Mouse (Mus musculus) G1E (cell line): ENCODE data around the gene Map1lc3b. TPM values are rescaled to one million over a fixed set of nuclear protein-coding genes. Genes with fewer than 3 reads are reported as not detected.
A peak's percentile ranks its signal among the peaks of the same experiment; 100 is the strongest.

Source experiments
- ATAC-seq: 2 replicates; pipeline ENCODE4 v1.8.0; 2016; ENCODE audit warnings: mild to moderate bottlenecking; ENCODE audit not compliant: insufficient number of reproducible peaks, poor library complexity, low FRiP score, severe bottlenecking; ENCODE audit errors: extremely low read depth
- DNase-seq: peaks from one replicate; pipeline ENCODE4 v3.0.0; 2012; ENCODE audit warnings: low spot score
- H3K27me3 ChIP-seq: 2 replicates; pipeline ENCODE4 v1.6.1; 2012; ENCODE audit warnings: mild to moderate bottlenecking, low read length, inconsistent platforms; ENCODE audit not compliant: insufficient read depth
- H3K36me3 ChIP-seq: replicated peaks from 2 replicates; pipeline ENCODE3; 2012; ENCODE audit warnings: mild to moderate bottlenecking, inconsistent platforms
- H3K4me1 ChIP-seq: 2 replicates; pipeline ENCODE4 v1.6.1; 2012; ENCODE audit warnings: low read depth, low read length, inconsistent platforms, mixed read lengths; ENCODE audit not compliant: insufficient read depth
- H3K4me3 ChIP-seq: 2 replicates; pipeline ENCODE4 v1.5.1; 2012; ENCODE audit warnings: low read depth, mild to moderate bottlenecking, inconsistent platforms, low read length, moderate library complexity, mixed read lengths
- H3K9me3 ChIP-seq: replicated peaks from 2 replicates; pipeline ENCODE4 v1.6.1; 2012; ENCODE audit warnings: inconsistent platforms
- CTCF ChIP-seq: IDR thresholded peaks from 2 replicates; pipeline ENCODE4 v1.5.1; 2012; ENCODE audit warnings: low read depth, low read length, inconsistent platforms, mixed read lengths
- GATA1 ChIP-seq: IDR thresholded peaks from 2 replicates; pipeline ENCODE4 v1.6.1; 2012; ENCODE audit warnings: borderline replicate concordance, low read length, inconsistent platforms, mixed read lengths
- GATA2 ChIP-seq: IDR thresholded peaks from 2 replicates; pipeline ENCODE4 v1.6.1; 2012; ENCODE audit warnings: low read depth, low read length, inconsistent platforms, borderline replicate concordance
- POLR2AphosphoS5 ChIP-seq: IDR thresholded peaks from 2 replicates; pipeline ENCODE4 v1.6.1; 2012; ENCODE audit warnings: low read depth, low read length, inconsistent platforms; ENCODE audit not compliant: insufficient replicate concordance
- TAL1 ChIP-seq: conservative IDR thresholded peaks from 2 replicates; pipeline ENCODE4 v1.6.1; 2012; ENCODE audit warnings: low read depth, low read length, inconsistent platforms, mixed read lengths
- polyA plus RNA-seq: library from polyadenylated mRNA; stranded (reverse); fragments of >175 nt; gene quantifications from 2 replicates; pipeline ENCODE4 v1.2.3, GENCODE M21; 2012
- total RNA-seq, 2 experiments: library from RNA; stranded (forward) in 1 of 2; stranded (reverse) in 1 of 2; fragments of 200-1000 nt in 1 of 2; fragments of >200 nt in 1 of 2; fragmentation: Nextera tagmentation in 1 of 2; gene quantifications; 2 replicates each; pipeline ENCODE4 v1.2.3; 2014 to 2017

Map1lc3b gene
- total and polyA plus RNA-seq, 3 experiments = 54.4 to 159 (median 109) TPM

GRCm38 (mm10) chr8:121570335-121570734 lies 19.8 kb upstream of the Map1lc3b start:
- ATAC-seq (no peak), DNase-seq (no peak)
- H3K27me3 ChIP-seq = no peaks in the 10 kb centered on the region
- peaks cover 20% of the 10 kb centered on the region for H3K4me1 ChIP-seq
- no peak overlapping the region for H3K4me3 ChIP-seq
- H3K9me3 ChIP-seq = no peaks in the 10 kb centered on the region
- H3K36me3 ChIP-seq = peaks cover 94% of the 10 kb centered on the region
- TF ChIP-seq GATA1 (no peak), CTCF (no peak), TAL1 (no peak), GATA2 (no peak), POLR2AphosphoS5 (no peak)

DNA sequence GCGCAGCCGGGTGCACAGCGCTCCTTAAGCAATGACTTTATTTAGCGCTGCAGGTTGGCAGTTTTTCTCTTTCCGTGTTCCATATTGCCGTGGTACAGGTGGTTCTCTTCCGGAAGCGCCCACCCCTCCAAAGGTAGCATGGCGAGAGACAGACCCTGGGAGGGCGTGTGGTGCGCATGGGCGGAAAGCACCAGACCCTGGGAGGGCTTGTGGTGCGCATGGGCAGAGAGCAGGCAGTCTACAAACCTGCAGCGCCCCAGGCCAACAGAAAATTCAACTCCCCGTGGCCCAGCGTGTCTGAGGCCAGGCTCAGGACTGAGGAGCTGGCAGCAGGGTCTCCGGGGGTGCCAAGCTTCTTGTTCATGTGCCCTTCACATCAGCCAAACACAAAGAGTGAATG lies 19.4 kb upstream of the Map1lc3b start:
- TF ChIP-seq CTCF = no peak
- TF ChIP-seq GATA2 = no peak
- TF ChIP-seq TAL1 = no peak
- no peak for TF ChIP-seq POLR2AphosphoS5
- no peak for TF ChIP-seq GATA1
- no peaks in the 10 kb centered on the region for H3K9me3 ChIP-seq
- no peaks in the 10 kb centered on the region for H3K27me3 ChIP-seq
- peaks cover 94% of the 10 kb centered on the region for H3K36me3 ChIP-seq
- H3K4me1 ChIP-seq = peaks cover 20% of the 10 kb centered on the region
- DNase-seq (no peak), ATAC-seq (no peak)
- no peak overlapping the region for H3K4me3 ChIP-seq

GRCm38 (mm10) chr8:121572121-121572520 lies 18.0 kb upstream of the Map1lc3b start:
- TF ChIP-seq CTCF (no peak), TAL1 (no peak), GATA2 (no peak), GATA1 (no peak), POLR2AphosphoS5 (no peak)
- Histone ChIP-seq H3K4me1 (peaks cover 33% of the 10 kb centered on the region), H3K9me3 (no peaks in the 10 kb centered on the region), H3K36me3 (peaks cover 94% of the 10 kb centered on the region), H3K4me3 (no peak overlapping the region), H3K27me3 (no peaks in the 10 kb centered on the region)
- DNase-seq (no peak), ATAC-seq (no peak)

DNA sequence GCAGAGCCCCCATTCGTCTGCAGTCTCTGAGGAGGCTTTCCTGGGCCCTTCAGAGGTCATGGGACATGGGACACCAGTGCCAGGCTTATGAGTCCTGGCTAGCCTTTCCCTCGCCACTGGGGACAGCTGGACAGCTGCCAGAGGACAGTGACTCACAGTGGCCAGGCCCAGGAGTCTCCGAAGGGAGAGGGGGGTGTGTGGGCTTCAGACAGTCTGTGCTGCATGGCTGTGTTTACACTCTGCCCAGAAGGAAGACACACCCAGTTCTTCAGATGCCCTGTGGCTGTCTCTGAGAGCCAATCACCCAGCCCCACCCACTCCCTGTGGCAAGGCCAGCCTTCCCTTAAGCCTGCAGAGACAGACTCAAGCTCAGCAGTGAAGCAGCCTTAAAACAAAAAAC lies 16.9 kb upstream of the Map1lc3b start:
- no peaks in the 10 kb centered on the region for H3K9me3 ChIP-seq
- TF ChIP-seq GATA2 = no peak
- H3K4me1 ChIP-seq = peaks cover 45% of the 10 kb centered on the region
- peaks cover 83% of the 10 kb centered on the region for H3K36me3 ChIP-seq
- H3K27me3 ChIP-seq = no peaks in the 10 kb centered on the region
- no peak overlapping the region for H3K4me3 ChIP-seq
- ATAC-seq (peak; percentile 67), DNase-seq (peak; percentile 25)

DNA sequence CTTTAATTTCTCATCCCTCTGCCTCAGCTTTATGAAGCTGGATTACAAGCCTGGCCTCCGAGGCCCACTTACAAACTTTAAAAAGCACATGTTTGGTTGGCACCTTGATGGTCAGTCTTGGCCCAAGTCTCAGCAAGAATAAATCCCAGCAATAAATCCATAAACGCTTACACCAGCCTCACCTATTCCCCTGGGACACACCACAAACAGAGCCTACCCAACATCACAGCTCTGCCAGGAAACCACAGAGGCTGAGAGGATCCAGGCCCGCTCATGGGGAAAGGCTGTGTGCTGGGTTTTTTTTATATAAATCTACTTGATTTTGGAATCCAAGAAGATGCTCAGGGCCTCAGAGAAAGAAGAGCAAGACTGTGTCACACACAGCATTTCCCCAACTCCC lies 14.5 kb upstream of the Map1lc3b start:
- ATAC-seq (no peak), DNase-seq (no peak)
- H3K4me3 ChIP-seq = no peak overlapping the region

GRCm38 (mm10) chr8:121577751-121578675 lies 12.1 kb upstream of the Map1lc3b start:
- Histone ChIP-seq H3K9me3 (no peaks in the 10 kb centered on the region), H3K4me1 (peaks cover 57% of the 10 kb centered on the region), H3K36me3 (peaks cover 39% of the 10 kb centered on the region), H3K27me3 (no peaks in the 10 kb centered on the region), H3K4me3 (peak overlapping the region; percentile 100)
- ATAC-seq = no peak
- no peak for TF ChIP-seq GATA1
- TF ChIP-seq CTCF = no peak
- no peak for TF ChIP-seq GATA2
- TF ChIP-seq TAL1 = no peak
- TF ChIP-seq POLR2AphosphoS5 = no peak
- DNase-seq = peak; percentile 37

More for the DNA sequence above, 14.5 kb upstream of the Map1lc3b start:
- Histone ChIP-seq H3K36me3 (peaks cover 61% of the 10 kb centered on the region), H3K4me1 (peaks cover 55% of the 10 kb centered on the region), H3K27me3 (no peaks in the 10 kb centered on the region), H3K9me3 (no peaks in the 10 kb centered on the region)
- TF ChIP-seq TAL1 (no peak), GATA1 (no peak), GATA2 (no peak), CTCF (no peak)
